Mouse (Mus musculus): ENCODE results near the gene Tenm3.

Gene Tenm3

GRCm38 (mm10) chr8:48810615-48811014 lies 33.1 kb downstream of the Tenm3 start:
- DNase-seq (ENCODE audit: low read depth, low spot score), result no peak

- DNase-seq (ENCODE audit: low read depth, low spot score), result no peak
These were observed 34.6 kb downstream of the Tenm3 start for GRCm38 (mm10) chr8:48809104-48809503.

- no peak for DNase-seq (ENCODE audit: low read depth, low spot score)
These were observed 40.7 kb downstream of the Tenm3 start for GRCm38 (mm10) chr8:48803070-48803469.

GRCm38 (mm10) chr8:48802231-48802630 lies 41.5 kb downstream of the Tenm3 start:
- no peak for DNase-seq (ENCODE audit: low read depth, low spot score)

GRCm38 (mm10) chr8:48797955-48798359 lies 45.8 kb downstream of the Tenm3 start:
- DNase-seq (ENCODE audit: low read depth, low spot score), result no peak

DNA sequence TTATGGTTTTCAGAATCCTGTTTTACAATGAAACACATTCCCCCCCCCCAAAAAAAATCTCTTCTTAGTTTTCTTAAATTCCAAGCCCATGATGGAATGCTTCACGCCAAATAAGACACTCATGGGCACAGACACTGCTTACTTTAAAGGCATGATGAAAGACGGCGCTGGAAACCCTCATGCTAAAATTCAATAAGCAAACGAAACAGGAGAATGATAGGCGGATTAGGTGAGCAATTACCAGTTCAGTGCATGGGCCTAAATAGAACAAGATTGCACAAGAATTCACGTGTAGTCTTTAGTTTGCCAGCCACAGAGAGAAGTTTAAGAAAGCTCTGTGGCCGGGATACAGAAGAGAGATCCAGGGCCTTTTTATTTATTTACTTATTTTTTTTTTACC lies 49.5 kb downstream of the Tenm3 start:
- no peak for DNase-seq (ENCODE audit: low read depth, low spot score)

DNA sequence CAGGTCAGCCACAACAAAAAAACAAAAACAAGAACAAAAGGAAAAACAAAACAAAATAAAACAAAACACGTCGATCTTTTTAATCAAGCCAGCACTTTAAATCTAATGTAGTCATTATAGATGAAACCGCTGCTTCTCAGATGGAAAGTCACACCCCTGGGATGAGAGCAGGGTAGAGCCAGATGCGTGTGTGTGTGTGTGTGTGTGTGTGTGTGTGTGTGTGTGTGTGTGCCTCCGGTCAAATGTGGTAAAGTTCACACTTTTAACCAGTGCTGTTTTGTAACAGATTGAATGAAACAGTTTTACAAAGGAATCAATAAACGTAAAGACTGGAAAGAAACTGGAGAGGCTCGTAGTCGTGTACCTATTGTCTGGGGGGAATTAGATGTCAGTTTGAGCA lies 50.0 kb downstream of the Tenm3 start:
- DNase-seq (ENCODE audit: low read depth, low spot score), result no peak

DNA sequence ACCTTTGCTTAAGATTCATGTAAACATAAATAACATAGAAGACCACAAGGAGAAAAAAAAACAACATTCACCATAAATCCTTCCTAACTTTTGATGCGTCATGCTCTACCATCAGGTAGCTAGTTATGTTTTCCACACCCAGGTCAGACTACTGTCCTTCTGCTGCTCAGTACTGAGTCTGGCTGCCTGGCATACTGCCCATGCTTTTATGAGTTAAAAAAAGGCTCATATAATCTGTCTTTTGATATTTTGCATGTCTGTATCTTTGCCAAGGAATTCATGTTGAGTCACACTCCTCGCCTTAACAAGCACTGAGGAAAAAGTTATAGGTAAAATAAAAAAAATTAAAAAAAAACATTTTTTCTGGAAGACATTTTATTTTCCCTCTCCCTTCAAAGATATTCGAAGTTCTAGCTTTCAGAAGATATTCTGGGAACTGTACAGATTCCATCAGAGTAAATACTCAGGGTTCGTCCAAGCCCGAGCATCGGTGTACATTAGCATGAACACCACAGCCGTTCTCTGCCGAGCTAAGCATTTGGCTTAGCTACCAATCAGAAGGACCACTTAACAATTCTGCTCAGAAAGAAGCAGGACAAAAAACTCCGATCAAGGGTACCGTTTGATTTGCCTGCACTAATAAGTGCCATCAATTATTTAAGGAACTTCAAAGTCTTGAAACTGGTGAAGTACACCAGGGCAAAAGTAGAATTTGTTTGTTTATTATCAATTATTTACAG lies 51.0 kb downstream of the Tenm3 start:
- no peak for DNase-seq (ENCODE audit: low read depth, low spot score)

DNA sequence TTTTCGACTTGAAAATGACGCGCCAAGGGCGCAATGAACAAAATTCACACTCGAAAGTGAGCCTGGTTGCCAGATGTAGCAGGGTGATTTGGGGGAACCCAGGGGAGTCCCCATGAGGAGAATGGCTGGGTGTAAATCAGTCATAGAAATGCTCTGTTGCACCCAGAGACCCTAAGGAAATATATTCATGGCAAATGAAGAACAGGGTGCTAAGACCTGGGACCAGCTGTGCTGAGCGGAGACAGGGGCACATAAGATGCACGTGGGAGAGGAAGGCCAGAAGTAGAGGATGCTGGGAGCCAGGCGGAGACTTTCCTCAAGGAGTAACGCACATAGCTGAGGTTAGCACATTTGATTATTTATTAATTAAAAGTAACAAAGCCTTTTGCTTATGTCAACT lies 60.4 kb downstream of the Tenm3 start:
- no peak for DNase-seq (ENCODE audit: low read depth, low spot score)

GRCm38 (mm10) chr8:48780628-48781027 lies 63.1 kb downstream of the Tenm3 start:
- no peak for DNase-seq (ENCODE audit: low read depth, low spot score)

DNA sequence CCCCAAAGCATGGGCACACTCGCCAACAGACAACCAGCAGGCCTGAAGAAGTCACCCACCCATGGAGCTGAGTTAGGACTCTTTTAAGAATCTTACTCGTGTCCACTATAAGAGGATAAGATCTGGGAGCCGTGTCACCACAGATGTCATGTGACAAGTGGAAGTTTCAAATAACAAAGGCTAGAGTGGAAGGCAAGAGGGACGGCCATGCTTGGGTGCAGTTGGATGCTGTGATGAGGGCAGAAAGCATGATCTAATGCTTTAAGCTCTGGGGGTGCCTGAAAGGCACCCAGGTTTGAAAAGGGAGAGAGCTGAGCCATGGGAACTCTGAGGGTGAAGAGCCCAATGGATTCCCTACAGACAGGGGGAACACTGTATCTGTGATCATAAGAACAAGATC lies 64.6 kb downstream of the Tenm3 start:
- no peak for DNase-seq (ENCODE audit: low read depth, low spot score)

GRCm38 (mm10) chr8:48776081-48776480 lies 67.7 kb downstream of the Tenm3 start:
- DNase-seq (ENCODE audit: low read depth, low spot score), result peak; percentile 35

- no peak for DNase-seq (ENCODE audit: low read depth, low spot score)
These were observed 68.2 kb downstream of the Tenm3 start for GRCm38 (mm10) chr8:48775531-48776037.

DNA sequence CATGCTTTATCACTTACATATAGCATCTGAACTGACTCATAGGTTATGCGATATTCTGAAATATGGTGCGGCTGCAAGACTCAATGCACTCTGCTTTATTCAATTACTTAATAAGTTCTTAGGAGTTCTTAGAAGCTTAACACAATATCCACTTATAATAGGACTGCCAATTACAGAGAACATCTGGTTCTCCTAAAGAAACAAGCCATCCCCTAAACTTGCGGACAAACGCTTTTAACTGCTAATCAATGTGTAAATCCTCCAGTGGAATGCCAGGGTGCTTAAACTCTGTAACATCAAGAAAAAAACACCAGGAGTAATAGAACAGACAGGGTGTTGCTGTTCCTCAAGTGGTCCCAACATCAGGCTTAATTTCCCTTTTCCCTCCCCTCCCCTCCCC lies 68.9 kb downstream of the Tenm3 start:
- DNase-seq (ENCODE audit: low read depth, low spot score), result peak; percentile 53

- DNase-seq (ENCODE audit: low read depth, low spot score), result no peak
These were observed 77.1 kb downstream of the Tenm3 start for GRCm38 (mm10) chr8:48766545-48767234.

DNA sequence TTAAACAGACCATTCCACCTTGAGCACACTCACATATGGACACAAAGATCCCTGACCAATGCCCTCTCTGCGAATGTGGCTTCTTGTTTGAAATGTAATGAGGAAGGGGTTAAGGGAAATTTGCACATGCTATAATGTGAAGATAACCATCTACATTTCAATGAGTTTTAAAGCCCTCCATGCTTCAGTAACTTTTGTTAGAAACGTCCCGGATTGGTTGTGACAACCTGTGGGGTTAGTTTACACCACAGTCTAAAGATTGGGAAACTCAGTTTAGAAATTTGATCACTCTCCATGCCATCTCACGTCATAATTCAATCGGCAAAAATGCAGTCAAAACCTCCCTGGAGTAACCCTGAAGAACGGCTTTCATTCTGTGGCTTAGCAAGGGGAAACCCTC lies 78.5 kb downstream of the Tenm3 start:
- peak; percentile 41 for DNase-seq (ENCODE audit: low read depth, low spot score)

GRCm38 (mm10) chr8:48764011-48764410 lies 79.7 kb downstream of the Tenm3 start:
- DNase-seq (ENCODE audit: low read depth, low spot score), result no peak

DNA sequence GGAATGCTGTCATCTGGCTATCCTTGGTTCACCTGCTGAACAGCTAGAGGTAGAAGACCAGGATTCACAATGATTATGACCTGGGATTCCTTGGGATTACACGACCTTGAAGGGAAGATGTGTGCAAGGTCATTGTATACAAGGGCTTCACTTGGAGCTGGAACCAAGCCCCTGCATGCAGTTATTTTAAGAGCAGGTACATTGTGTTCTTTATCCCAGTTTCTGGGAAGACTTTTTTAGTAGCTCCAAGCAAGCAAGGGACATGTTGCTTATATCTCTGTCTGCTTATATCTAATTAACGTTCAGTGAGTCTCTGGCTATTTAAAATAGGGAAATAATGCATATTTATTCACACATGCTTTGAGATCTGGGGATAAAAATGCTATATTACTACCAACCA lies 86.9 kb downstream of the Tenm3 start:
- DNase-seq (ENCODE audit: low read depth, low spot score), result no peak

DNA sequence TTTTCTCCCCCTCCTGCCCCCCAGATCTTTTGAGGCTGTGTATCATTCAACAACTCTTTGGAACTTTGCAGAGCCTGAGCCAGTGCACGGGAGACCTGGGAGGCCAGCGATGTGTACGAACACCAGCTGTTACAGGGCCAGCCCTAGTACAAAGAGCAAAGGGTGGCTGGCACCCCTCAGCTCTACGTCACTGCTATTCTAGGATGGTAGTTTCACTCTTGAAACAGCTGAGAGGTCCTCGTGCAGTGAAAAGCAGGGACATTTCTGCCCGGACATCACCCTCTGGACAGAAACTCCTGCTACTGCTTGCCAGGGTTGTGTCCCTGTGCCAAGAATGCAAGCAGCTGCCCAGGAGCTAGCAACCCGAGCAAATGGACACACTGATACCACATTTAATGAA lies 88.3 kb downstream of the Tenm3 start:
- DNase-seq (ENCODE audit: low read depth, low spot score), result no peak

- DNase-seq (ENCODE audit: low read depth, low spot score), result no peak
These were observed 88.8 kb downstream of the Tenm3 start for GRCm38 (mm10) chr8:48754959-48755358.

GRCm38 (mm10) chr8:48751965-48752364 lies 91.8 kb downstream of the Tenm3 start:
- DNase-seq (ENCODE audit: low read depth, low spot score), result no peak

DNA sequence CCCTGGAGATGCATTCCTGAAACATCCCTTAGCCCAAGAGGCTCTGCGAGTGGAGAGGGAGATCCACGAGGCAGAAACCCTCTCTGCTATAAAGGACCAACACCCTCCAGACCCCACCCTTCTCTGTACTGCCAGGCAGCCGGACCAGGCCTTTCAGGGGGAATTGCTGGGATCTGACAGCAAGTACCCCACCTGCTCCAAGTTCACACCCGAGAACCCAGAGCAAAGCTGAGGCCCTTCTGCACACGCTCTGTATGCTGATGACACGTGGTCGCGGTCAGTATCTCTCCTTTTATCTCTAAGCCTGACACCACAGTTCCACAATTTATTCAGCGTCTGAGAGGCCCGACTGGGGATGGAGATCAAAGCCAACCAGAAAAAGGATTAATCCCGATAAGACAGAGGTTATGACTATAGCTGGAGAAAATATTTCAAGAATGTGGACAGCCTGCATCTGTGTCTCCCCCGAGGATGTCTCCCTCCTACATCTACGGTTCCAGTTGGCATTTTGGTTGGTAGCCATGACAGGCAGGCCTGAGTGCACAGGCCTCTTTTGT lies 95.2 kb downstream of the Tenm3 start:
- no peak for DNase-seq (ENCODE audit: low read depth, low spot score)

DNA sequence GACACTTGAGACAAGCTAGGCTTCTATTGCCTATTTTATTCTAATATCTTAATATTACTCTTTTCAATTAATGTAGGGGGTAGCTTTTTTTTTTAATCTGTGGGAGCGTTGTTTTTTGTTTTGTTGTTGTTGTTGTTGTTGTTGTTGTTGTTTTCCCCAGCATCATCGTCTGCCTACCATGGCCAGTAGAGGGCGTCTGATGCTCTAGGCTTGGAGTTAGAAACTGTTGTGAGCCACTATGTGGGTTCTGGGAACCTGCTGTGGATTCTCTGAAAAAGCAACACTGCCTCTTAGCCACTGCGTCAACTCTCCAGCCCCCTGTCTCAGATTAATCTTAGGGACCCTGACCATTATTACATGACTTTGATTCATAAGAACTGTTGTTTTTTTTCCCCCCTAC lies 99.8 kb downstream of the Tenm3 start:
- DNase-seq (ENCODE audit: low read depth, low spot score), result no peak
